Mouse (Mus musculus) bone marrow macrophage, adult 2 months (primary cell): ENCODE measurements around the gene Cpt1b. TPM values are rescaled to one million over a fixed set of nuclear protein-coding genes. Genes with fewer than 3 reads are reported as not detected.
A peak's percentile ranks its signal among the peaks of the same experiment; 100 is the strongest.

Experiments
- H3K27ac ChIP-seq: 2 replicates; pipeline ENCODE4 v1.5.1; 2012; ENCODE audit warnings: low read depth, low read length; ENCODE audit not compliant: insufficient read depth
- H3K4me1 ChIP-seq: 2 replicates; pipeline ENCODE4 v1.6.1; 2012; ENCODE audit warnings: low read length; ENCODE audit not compliant: control insufficient read depth, insufficient read depth
- H3K4me3 ChIP-seq: 2 replicates; pipeline ENCODE4 v1.5.1; 2012; ENCODE audit warnings: mild to moderate bottlenecking, low read length, moderate library complexity; ENCODE audit not compliant: insufficient read depth
- CTCF ChIP-seq: IDR thresholded peaks from 2 replicates; pipeline ENCODE4 v1.5.1; 2012; ENCODE audit warnings: low read depth, mild to moderate bottlenecking, low read length, moderate library complexity
- POLR2A ChIP-seq: IDR thresholded peaks from 2 replicates; pipeline ENCODE4 v1.6.1; 2012; ENCODE audit warnings: mild to moderate bottlenecking, low read depth, low read length, borderline replicate concordance
- polyA plus RNA-seq: library from polyadenylated mRNA; stranded (reverse); fragments of >200 nt; gene quantifications from 2 replicates; pipeline ENCODE4 v1.2.4, GENCODE M21; 2012; ENCODE audit not compliant: missing spikeins, insufficient read depth, insufficient read length

Cpt1b gene
- polyA plus RNA-seq, 1 experiment = 2.0 TPM

DNA sequence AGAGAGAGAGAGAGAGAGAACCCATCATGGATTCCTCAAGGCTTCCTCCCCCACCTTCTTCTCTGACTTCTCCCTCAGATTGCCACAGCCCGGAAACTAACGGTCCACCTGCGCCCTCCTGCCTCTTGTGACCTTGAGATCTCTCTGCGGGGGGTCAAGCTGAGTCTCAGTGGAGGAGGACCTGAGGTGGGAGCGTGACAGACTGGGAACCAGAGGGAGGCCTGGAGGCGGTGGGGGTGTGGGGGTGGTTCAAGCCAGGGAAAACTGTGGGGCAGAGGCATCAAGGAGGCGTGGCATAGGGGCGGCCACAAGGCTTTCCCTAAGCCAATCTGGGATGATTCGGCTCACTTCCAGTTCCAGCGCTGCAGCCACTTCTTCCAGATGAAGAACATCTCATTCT lies 34.6 kb upstream of the Cpt1b start:
- Histone ChIP-seq H3K4me3 (no peak overlapping the region), H3K4me1 (no peaks in the 10 kb centered on the region), H3K27ac (no peak overlapping the region)
- no peak for TF ChIP-seq CTCF
- TF ChIP-seq POLR2A = no peak

DNA sequence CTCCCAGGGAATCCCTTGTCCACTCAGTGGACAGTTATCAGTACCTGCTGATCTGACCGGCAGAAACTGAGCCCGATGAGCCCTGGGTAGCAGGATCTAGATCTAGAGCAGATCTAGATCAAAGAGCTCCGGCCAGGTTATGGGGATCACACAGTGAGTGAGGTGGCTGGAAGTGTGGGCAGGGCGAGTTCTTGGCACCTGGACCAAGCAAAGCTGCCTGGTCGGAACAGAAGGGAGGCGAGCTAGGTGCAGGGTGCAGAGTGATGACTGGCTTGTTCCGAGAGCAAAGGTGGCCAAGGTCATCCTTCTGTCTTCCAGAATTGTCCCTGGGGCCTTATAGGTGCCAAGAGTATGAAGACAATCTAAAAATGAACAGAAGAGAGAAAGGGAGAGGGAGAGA lies 34.2 kb upstream of the Cpt1b start:
- H3K4me1 ChIP-seq = no peaks in the 10 kb centered on the region
- TF ChIP-seq POLR2A (no peak), CTCF (no peak)

DNA sequence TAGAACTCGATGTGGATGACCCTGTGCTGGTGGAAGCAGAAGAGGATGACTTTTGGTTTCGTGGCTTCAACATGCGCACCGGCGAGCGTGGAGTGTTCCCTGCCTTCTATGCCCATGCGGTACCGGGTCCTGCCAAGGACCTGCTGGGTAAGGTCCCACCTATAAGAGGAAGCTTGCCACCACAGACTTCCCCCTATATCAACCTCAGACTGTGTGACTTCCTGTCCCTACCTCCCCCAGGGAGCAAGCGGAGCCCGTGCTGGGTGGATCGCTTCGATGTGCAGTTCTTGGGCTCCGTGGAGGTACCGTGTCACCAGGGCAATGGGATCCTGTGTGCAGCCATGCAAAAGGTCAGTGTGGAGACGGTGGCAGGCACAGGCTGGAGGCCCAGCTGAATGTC lies 33.3 kb upstream of the Cpt1b start:
- TF ChIP-seq POLR2A (no peak), CTCF (no peak)
- H3K4me1 ChIP-seq = no peaks in the 10 kb centered on the region
- H3K4me3 ChIP-seq = no peak overlapping the region
- no peak overlapping the region for H3K27ac ChIP-seq

More for the DNA sequence above, 34.2 kb upstream of the Cpt1b start:
- H3K4me3 ChIP-seq = no peak overlapping the region
- H3K27ac ChIP-seq = no peak overlapping the region

DNA sequence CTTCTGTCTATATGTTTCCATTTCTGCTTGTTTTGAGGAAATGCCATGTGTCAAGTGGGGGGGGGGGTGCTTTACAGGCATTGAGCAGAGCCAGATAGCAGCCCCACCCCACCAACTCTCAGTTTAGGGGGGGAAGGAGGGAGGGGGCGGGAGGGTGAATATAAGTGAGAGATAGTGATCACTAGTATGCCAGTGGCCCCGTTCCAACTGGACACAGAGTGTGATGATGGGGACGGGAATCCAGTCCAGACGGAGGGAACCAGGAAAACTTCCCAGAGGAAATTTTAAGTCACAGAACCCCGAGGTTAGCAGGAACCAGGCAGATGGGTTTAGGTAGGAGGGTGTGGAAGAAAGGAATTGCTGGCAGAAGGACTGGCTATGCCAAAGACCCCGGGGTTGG lies 30.0 kb upstream of the Cpt1b start:
- Histone ChIP-seq H3K4me3 (no peak overlapping the region), H3K4me1 (no peaks in the 10 kb centered on the region), H3K27ac (no peak overlapping the region)
- TF ChIP-seq POLR2A (no peak), CTCF (no peak)

DNA sequence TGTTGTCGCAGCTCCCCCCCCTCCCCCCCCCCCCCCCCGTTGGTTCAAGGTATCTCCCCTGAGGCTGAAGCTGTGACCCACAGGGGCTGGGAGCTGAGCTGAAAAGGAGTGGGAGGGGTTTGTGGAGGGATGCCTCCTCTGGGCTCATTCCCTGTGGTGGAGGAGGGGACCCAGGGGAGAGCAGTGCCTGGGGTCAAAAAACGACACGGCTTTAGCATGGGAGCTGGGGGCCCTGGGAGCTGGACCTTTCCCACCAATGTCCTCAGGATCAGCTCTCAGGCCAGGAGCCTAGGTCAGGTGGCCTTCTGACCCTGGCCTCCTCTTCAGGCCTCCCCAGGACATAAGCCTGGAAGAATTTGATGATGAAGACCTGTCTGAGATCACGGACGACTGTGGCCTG lies 29.2 kb upstream of the Cpt1b start:
- Histone ChIP-seq H3K27ac (no peak overlapping the region), H3K4me3 (no peak overlapping the region)

DNA sequence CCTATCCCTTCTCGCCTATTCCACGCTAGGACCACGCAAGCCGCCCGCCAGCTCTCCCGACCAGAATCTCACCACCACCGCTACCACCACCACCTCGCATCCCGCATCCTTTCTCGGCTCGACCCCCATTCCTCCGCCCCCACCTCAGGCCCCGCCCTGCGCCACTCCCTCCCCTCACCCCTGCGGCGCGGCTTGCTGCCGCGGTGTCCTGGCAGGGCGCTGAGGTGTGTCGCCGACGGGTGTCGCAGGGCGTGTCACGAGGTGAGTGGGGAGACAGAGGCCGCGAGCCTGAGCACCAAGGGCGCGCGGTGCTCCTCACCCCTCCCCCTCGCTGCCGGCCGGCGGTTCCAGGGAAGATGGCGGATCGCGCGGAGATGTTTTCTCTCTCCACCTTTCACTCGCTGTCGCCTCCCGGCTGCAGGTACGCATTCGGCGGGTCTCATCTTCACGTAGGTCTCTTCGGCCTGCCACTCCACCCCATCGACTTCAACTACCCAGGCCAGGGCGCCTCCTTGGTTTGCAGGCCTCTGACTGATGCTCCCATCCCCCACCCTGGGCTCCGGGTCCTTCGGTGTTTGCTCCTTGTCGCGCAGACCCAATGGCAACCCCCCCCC lies 28.3 kb upstream of the Cpt1b start, which contains the start of gene Mapk8ip2:
Mapk8ip2 (plus strand) TSS at position 49 of the 614 bp plus-strand sequence.
- Histone ChIP-seq H3K4me1 (no peaks in the 10 kb centered on the region), H3K4me3 (peak within 1 kb of the TSS; percentile 43), H3K27ac (no peak within 1 kb of the TSS)
- TF ChIP-seq POLR2A = no peak
- no peak for TF ChIP-seq CTCF

More for the DNA sequence above, 29.2 kb upstream of the Cpt1b start:
- TF ChIP-seq POLR2A = no peak
- no peak for TF ChIP-seq CTCF
- H3K4me1 ChIP-seq = no peaks in the 10 kb centered on the region

DNA sequence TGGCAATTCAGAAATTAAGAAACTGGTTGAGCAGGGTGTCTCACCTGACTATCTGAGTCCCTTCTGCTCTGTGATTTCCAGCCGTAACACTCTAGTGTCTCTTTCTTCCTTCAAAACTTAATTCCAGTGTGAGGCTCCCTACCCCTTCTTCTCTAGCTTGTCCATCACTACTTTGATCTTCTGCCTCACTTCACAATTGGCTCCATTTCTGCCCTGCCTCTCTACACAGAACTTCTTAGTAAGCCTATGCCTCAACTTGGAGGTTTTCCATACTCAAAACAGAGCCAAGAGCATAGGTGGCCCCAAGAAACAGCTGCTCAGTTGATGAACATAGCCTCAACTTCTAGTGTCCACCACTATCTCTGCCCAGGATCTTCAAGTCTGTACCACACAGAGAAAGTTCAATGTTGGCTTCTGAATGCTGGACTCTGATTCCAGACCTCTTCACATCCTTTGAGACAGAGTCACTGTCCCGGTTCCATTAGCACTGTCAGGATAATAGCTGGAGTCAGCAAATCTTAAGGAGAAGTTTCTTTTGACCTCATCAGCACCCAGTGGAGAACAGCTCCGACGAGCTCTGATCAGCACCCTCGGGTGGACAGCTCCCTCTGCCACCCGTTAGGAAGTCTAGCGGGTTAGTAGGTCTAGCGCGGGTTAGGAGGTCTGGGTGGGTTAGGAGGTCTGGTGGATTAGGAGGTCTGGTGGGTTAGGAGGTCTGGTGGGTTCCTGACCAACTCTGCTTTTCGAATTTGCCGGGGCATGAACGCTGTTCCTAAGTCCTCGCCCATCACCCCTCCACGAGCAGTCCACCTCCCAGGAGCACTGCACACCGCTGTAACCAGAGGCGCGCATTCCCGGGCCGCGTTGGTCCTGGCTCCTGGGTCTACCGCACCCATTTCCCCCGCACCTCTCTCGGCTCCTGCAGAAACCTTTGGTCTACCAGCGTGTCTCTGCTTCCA lies 27.5 kb upstream of the Cpt1b start:
- no peak overlapping the region for H3K4me3 ChIP-seq
- no peak overlapping the region for H3K27ac ChIP-seq
- TF ChIP-seq CTCF (no peak), POLR2A (no peak)
- no peaks in the 10 kb centered on the region for H3K4me1 ChIP-seq

DNA sequence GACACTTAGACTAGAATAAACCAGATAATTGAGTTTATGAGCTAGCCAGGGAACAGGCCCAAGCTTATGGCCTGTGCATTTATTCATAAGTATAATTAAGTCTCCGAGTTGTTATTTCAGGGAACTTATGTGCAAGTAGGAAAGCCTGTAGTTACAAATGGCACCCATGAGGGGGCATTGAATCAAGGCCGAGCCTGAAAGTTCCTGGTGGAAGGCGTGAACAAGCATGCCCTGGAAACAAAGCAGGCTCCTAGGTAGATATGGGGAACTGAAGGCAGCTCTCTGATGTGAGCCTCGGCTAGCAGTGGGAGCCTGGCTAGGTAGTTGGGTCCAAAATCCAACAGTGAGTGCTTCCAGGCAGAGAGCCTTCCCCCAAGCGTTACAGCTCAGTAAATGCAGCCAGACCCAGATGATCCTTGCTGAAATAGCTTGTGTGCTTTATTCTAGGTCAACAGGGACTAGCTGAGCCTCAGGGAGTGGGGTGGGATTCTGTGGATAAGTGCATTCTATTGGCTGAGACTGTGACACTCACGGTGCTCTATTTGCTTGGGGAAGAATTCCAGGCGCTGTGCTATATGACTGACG lies 16.9 kb upstream of the Cpt1b start:
- H3K4me1 ChIP-seq = no peaks in the 10 kb centered on the region
- TF ChIP-seq POLR2A (no peak), CTCF (no peak)
- H3K27ac ChIP-seq = no peak overlapping the region
- no peak overlapping the region for H3K4me3 ChIP-seq

DNA sequence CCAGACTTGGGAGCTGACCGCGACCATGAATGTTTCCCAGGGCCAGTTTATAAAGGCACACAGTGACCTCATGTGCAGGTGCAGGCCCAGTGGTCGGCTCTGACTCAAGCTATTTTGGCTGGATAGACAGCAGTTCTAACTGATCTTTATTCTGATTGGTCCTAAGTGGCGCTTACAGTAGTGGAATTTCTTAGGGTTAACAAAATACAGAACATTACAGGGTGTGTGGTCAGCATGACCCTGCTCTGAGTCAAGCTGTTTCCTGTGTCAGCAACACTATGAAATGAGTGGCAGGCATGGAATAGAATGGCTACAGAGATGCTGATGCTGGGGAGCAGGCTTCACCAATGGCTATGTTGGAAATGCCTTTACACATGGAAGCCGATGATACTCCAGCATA lies 10.2 kb upstream of the Cpt1b start:
- no peak for TF ChIP-seq POLR2A
- no peak for TF ChIP-seq CTCF
- no peak overlapping the region for H3K27ac ChIP-seq
- H3K4me3 ChIP-seq = no peak overlapping the region
- peaks cover 7% of the 10 kb centered on the region for H3K4me1 ChIP-seq

DNA sequence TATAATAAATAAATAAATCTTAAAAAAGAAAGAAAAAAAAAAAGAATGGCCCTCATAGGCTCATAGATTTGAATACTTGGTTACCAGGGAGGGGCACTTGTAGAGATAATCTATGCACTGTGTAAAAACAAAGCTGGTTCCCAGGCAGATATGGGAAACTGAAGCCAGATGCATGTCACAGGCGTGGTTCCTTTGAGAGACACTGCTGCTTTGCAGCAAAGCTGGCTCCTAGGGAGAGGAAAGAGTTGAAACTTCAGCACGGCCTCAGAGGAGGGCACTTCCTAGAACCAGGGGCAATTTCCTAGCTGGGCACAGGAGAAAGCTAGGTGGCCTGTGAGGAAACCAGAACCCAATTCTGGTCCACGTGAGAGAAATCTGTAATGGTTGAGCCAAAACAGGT lies 8.5 kb upstream of the Cpt1b start:
- no peak overlapping the region for H3K4me3 ChIP-seq
- H3K4me1 ChIP-seq = peaks cover 9% of the 10 kb centered on the region
- TF ChIP-seq POLR2A = no peak
- no peak for TF ChIP-seq CTCF
- H3K27ac ChIP-seq = no peak overlapping the region
